ENCODE assay signal across 15 mouse cellular contexts in the genomic region with DNA sequence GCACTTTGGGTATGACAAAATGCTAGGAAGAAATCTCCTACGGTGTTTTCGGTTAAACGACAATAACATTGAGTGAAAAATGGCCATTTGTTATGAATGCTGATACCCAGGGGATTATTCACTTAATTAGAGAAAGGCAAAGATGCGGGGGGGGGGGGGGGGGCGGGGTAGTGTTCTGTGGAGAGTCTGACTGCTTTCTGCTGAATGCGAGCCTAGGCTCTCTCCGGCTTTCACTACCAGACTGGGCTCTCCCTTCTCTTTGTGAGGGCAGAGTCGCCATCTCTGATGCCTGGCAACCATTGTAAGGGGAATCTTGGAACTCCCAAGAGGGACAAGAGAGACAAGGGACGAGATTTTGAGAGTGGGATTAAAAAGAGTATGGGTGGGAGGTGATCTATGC. TPM values are rescaled to one million over a fixed set of nuclear protein-coding genes. Genes with fewer than 3 reads are reported as not detected.
DNase-seq lines count a peak whose midpoint lies in the region; ATAC-seq and TF ChIP-seq lines count a peak whose summit lies in the region.
"Had no signal": no experiment of that assay in that cellular context is flagged by ENCODE, and none has a peak within 500 bp of the region (broad histone marks: within the 10 kb centered on the region; RNA-seq: fewer than 3 reads in every experiment).

No protein-coding gene starts in this region.

- H3K9ac ChIP-seq in forebrain, embryonic 14.5 days (ENCODE audit: low read length), result peak overlapping the region; percentile 17; the same call in 1 of the 2 replicates
- H3K9ac ChIP-seq in midbrain, embryonic 11.5 days (ENCODE audit: low read length), result no peak overlapping the region
- H3K9ac ChIP-seq in neural tube, embryonic 13.5 days, result no peak overlapping the region
- H3K9ac ChIP-seq: embryonic facial prominence, embryonic 13.5 days; liver, embryonic 13.5 days; stomach, embryonic 15.5 days had no signal

- no peaks in the 10 kb centered on the region for H3K27me3 ChIP-seq in forebrain, embryonic 14.5 days (replicated peaks; ENCODE audit: control insufficient read depth, insufficient read depth, low read length)
- no peaks in the 10 kb centered on the region for H3K27me3 ChIP-seq in midbrain, embryonic 11.5 days (ENCODE audit: control insufficient read depth, insufficient read depth, low read length)
- no peaks in the 10 kb centered on the region for H3K27me3 ChIP-seq in neural tube, embryonic 13.5 days
- no peaks in the 10 kb centered on the region for H3K27me3 ChIP-seq in thymus, adult 2 months (ENCODE audit: control insufficient read depth, insufficient read depth, low read length)
- H3K27me3 ChIP-seq: liver, embryonic 13.5 days; stomach, embryonic 15.5 days had no signal

- H3K4me3 ChIP-seq in forebrain, embryonic 14.5 days (ENCODE audit: low read depth, low read length), result no peak overlapping the region
- H3K4me3 ChIP-seq in midbrain, embryonic 11.5 days (ENCODE audit: low read depth, low read length), result no peak overlapping the region
- no peak overlapping the region for H3K4me3 ChIP-seq in neural tube, embryonic 13.5 days
- H3K4me3 ChIP-seq in thymus, adult 2 months (ENCODE audit: control insufficient read depth, insufficient read depth, low read length), result no peak overlapping the region
- H3K4me3 ChIP-seq: embryonic facial prominence, embryonic 13.5 days; liver, embryonic 13.5 days; stomach, embryonic 15.5 days had no signal

- TF ChIP-seq POLR2A in thymus, adult 2 months (IDR thresholded peaks at IDR 0.05; ENCODE audit: control insufficient read depth, extremely low read depth, insufficient read depth, low read length, poor library complexity), result no peak

- peak; percentile 42 for DNase-seq in embryo, embryonic 9.5 days (ENCODE audit: extremely low spot score)
- DNase-seq in forebrain, embryonic 14.5 days (ENCODE audit: low spot score), result peak; percentile 63
- peak; percentile 92 for DNase-seq in midbrain, embryonic 11.5 days (ENCODE audit: low spot score, missing footprints)
- no peak for DNase-seq in spleen, postnatal 14 days (ENCODE audit: low spot score in 2 of 2)
- DNase-seq in thymus, adult 2 months, result no peak
- DNase-seq in urinary bladder, postnatal 14 days (ENCODE audit: low spot score), result no peak
- DNase-seq: cerebellum, adult 18-20 months; liver, embryonic 13.5 days; lung, postnatal 10 days; right cerebral cortex, postnatal 4 days; thymus, postnatal 25 days had no signal

- WGBS in forebrain, embryonic 14.5 days, result 5% methylated on average over 9 of the region's 9 CpGs
- 2% methylated on average over 9 of the region's 9 CpGs for WGBS in midbrain, embryonic 11.5 days
- 18% methylated on average over 9 of the region's 9 CpGs for WGBS in neural tube, embryonic 13.5 days
- 87% methylated on average over 9 of the region's 9 CpGs for WGBS in thymus, adult 2 months

- H3K9me3 ChIP-seq in forebrain, embryonic 14.5 days (replicated peaks; ENCODE audit: control insufficient read depth, low read length), result no peaks in the 10 kb centered on the region
- no peaks in the 10 kb centered on the region for H3K9me3 ChIP-seq in midbrain, embryonic 11.5 days (ENCODE audit: control insufficient read depth, low read length)
- H3K9me3 ChIP-seq in neural tube, embryonic 13.5 days, result no peaks in the 10 kb centered on the region
- H3K9me3 ChIP-seq: embryonic facial prominence, embryonic 13.5 days; liver, embryonic 13.5 days; stomach, embryonic 15.5 days had no signal

- 0 out of 2 replicates have a peak, but pooled peaks have one; percentile 21 for ATAC-seq in forebrain, embryonic 14.5 days
- ATAC-seq in midbrain, embryonic 11.5 days (ENCODE audit: low FRiP score), result peak; percentile 74; the same call in 1 of the 2 replicates
- no peak for ATAC-seq in neural tube, embryonic 13.5 days (ENCODE audit: low read depth)
- ATAC-seq: activated CD4-positive, CD25-positive, alpha-beta regulatory T cell, adult 4 months had no signal

- H3K27ac ChIP-seq in forebrain, embryonic 14.5 days (ENCODE audit: low read depth, low read length), result peak overlapping the region; percentile 72; the same call in 1 of the 2 replicates
- H3K27ac ChIP-seq in midbrain, embryonic 11.5 days (ENCODE audit: low read depth, low read length), result peak overlapping the region; percentile 54; the same call in 1 of the 2 replicates
- H3K27ac ChIP-seq in neural tube, embryonic 13.5 days (replicated peaks), result no peak overlapping the region
- no peak overlapping the region for H3K27ac ChIP-seq in thymus, adult 2 months (ENCODE audit: control insufficient read depth, insufficient read depth, low read length)
- H3K27ac ChIP-seq: embryonic facial prominence, embryonic 13.5 days; liver, embryonic 13.5 days; stomach, embryonic 15.5 days had no signal

- no peak overlapping the region for H3K4me2 ChIP-seq in forebrain, embryonic 14.5 days (ENCODE audit: low read length)
- H3K4me2 ChIP-seq in midbrain, embryonic 11.5 days, result no peak overlapping the region; the same call in 1 of the 2 replicates
- 0 out of 2 replicates have a peak overlapping the region, but pooled peaks have one; percentile 20 for H3K4me2 ChIP-seq in neural tube, embryonic 13.5 days
- H3K4me2 ChIP-seq: embryonic facial prominence, embryonic 13.5 days; liver, embryonic 13.5 days; stomach, embryonic 15.5 days had no signal

- no peak for TF ChIP-seq CTCF in thymus, adult 2 months (IDR thresholded peaks at IDR 0.05; ENCODE audit: borderline replicate concordance, control insufficient read depth, extremely low read depth, insufficient read depth, low read length, poor library complexity)

- H3K4me1 ChIP-seq in forebrain, embryonic 14.5 days (ENCODE audit: control insufficient read depth, insufficient read depth, low read length), result peaks cover 45% of the 10 kb centered on the region
- peaks cover 15% of the 10 kb centered on the region for H3K4me1 ChIP-seq in midbrain, embryonic 11.5 days (ENCODE audit: control insufficient read depth, insufficient read depth, low read length)
- peaks cover 47% of the 10 kb centered on the region for H3K4me1 ChIP-seq in neural tube, embryonic 13.5 days (replicated peaks)
- no peaks in the 10 kb centered on the region for H3K4me1 ChIP-seq in thymus, adult 2 months (replicated peaks; ENCODE audit: control insufficient read depth, insufficient read depth, low read length)
- H3K4me1 ChIP-seq: embryonic facial prominence, embryonic 13.5 days; liver, embryonic 13.5 days; stomach, embryonic 15.5 days had no signal

- H3K36me3 ChIP-seq in forebrain, embryonic 14.5 days (ENCODE audit: control insufficient read depth, insufficient read depth, low read length), result no peaks in the 10 kb centered on the region
- H3K36me3 ChIP-seq in midbrain, embryonic 11.5 days (ENCODE audit: control insufficient read depth, insufficient read depth, low read length), result no peaks in the 10 kb centered on the region
- H3K36me3 ChIP-seq in neural tube, embryonic 13.5 days, result no peaks in the 10 kb centered on the region
- no peaks in the 10 kb centered on the region for H3K36me3 ChIP-seq in thymus, adult 2 months (ENCODE audit: control insufficient read depth, insufficient read depth, low read length)
- H3K36me3 ChIP-seq: embryonic facial prominence, embryonic 13.5 days; liver, embryonic 13.5 days; stomach, embryonic 15.5 days had no signal

RNA-seq across cellular contexts. Expression of a gene that starts 43.4 kb away (rescaled TPM):
- polyA plus RNA-seq in forebrain, embryonic 14.5 days (2014; fragmentation: Nextera tagmentation; extraction: Ambion mirVana), result 15.1 and 15.2 TPM in 2 replicates
- polyA plus RNA-seq in midbrain, embryonic 11.5 days (2014; fragmentation: Nextera tagmentation; extraction: Ambion mirVana), result 9.9 and 11.4 TPM in 2 replicates
- 4.3 and 8.7 TPM in 2 replicates for polyA plus RNA-seq in neural tube, embryonic 13.5 days (2015; fragmentation: Nextera tagmentation; extraction: Ambion mirVana)
- 2.8 and 12.9 TPM in 2 replicates for polyA plus RNA-seq in thymus, adult 2 months (2012; rRNA removed)

Comparison
In these comparisons a context has a peak if more than half of its experiments do, and no peak if none do; other contexts are left out.
1. DNase-seq: peak in embryo, embryonic 9.5 days (single experiment), forebrain, embryonic 14.5 days (single experiment) and midbrain, embryonic 11.5 days (single experiment); none in spleen, postnatal 14 days (0 of 2), thymus, adult 2 months (single experiment) and urinary bladder, postnatal 14 days (single experiment).
2. H3K27ac ChIP-seq: peak in forebrain, embryonic 14.5 days (single experiment) and midbrain, embryonic 11.5 days (single experiment); none in neural tube, embryonic 13.5 days (single experiment) and thymus, adult 2 months (single experiment).